Mouse (Mus musculus): ENCODE measurements around the gene Gm43191. TPM values are rescaled to one million over a fixed set of nuclear protein-coding genes. Genes with fewer than 3 reads are reported as not detected.

The Gm43191 gene
- polyA plus RNA-seq, 1 experiment from 2014 or later, result not detected

- H3K27me3 ChIP-seq (ENCODE audit: low read depth, poor library complexity, severe bottlenecking), result no peaks in the 10 kb centered on the region
- no peaks in the 10 kb centered on the region for H3K9me3 ChIP-seq (replicated peaks)
- DNase-seq (ENCODE audit: low spot score), result no peak
- no peaks in the 10 kb centered on the region for H3K4me1 ChIP-seq
- H3K36me3 ChIP-seq, result peaks cover 100% of the 10 kb centered on the region
- WGBS, result 87% methylated on average over 9 of the region's 9 CpGs
- no peak overlapping the region for H3K27ac ChIP-seq (replicated peaks)
- no peak overlapping the region for H3K4me3 ChIP-seq
Observed at GRCm38 (mm10) chr3:116637693-116638476, 43.2 kb downstream of the Gm43191 start.

- 80% methylated on average over 5 of the region's 5 CpGs for WGBS
- DNase-seq (ENCODE audit: low spot score), result no peak
- Histone ChIP-seq H3K4me1 (no peaks in the 10 kb centered on the region), H3K4me3 (no peak overlapping the region), H3K27ac (replicated peaks) (no peak overlapping the region), H3K27me3 (ENCODE audit: low read depth, poor library complexity, severe bottlenecking) (no peaks in the 10 kb centered on the region), H3K36me3 (peaks cover 99% of the 10 kb centered on the region), H3K9me3 (replicated peaks) (no peaks in the 10 kb centered on the region)
Observed at GRCm38 (mm10) chr3:116635799-116636198, 45.3 kb downstream of the Gm43191 start.

DNA sequence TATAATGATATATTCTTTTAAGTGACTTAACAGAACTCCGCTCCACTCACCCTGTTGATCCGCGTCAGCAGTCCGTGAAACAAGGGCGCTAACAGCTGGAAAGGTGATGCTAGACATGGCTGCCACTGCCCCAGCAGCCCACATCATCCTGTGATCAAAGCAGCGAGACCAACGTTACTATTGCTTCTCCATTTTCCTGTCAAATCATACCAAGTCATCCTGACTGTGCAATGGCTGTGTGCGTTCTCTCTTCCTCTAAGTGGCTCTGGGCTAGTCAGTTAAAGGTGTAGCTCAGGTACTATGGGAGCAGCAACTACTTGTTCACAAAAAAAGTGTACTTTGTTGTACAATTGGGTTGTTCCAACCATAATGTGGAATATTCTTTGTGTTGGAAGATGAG lies 46.2 kb downstream of the Gm43191 start:
- H3K4me3 ChIP-seq, result no peak overlapping the region
- no peaks in the 10 kb centered on the region for H3K4me1 ChIP-seq
- 94% methylated on average over 8 of the region's 8 CpGs for whole genome bisulfite sequencing
- no peak for DNase-seq (ENCODE audit: low spot score)
- H3K36me3 ChIP-seq, result peaks cover 97% of the 10 kb centered on the region
- H3K27ac ChIP-seq (replicated peaks), result no peak overlapping the region
- H3K27me3 ChIP-seq (ENCODE audit: low read depth, poor library complexity, severe bottlenecking), result no peaks in the 10 kb centered on the region
- H3K9me3 ChIP-seq (replicated peaks), result no peaks in the 10 kb centered on the region

GRCm38 (mm10) chr3:116634091-116634490 lies 47.0 kb downstream of the Gm43191 start:
- Histone ChIP-seq H3K4me1 (no peaks in the 10 kb centered on the region), H3K36me3 (peaks cover 97% of the 10 kb centered on the region), H3K27me3 (ENCODE audit: low read depth, poor library complexity, severe bottlenecking) (no peaks in the 10 kb centered on the region), H3K4me3 (no peak overlapping the region), H3K27ac (replicated peaks) (no peak overlapping the region), H3K9me3 (replicated peaks) (no peaks in the 10 kb centered on the region)
- WGBS, result 93% methylated on average over 3 of the region's 3 CpGs
- no peak for DNase-seq (ENCODE audit: low spot score)

DNA sequence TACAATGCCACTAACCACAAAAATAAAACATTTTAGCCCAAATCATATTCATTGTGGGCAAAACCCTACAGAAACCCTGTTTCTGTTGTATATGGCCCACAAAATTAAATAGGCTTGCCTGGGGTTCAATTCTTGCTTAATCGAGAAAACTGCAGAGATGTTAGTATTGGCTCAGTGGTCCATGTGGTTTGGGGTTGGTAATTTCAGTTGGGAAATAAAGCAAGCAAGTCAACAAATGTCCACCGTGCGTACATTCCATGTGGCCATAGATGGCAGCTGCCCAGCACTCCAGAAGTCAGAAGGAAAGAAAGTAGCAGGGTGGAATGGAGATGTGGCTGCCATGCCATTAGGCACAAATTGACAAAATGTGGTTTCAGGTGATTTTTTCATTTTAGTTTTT lies 48.1 kb downstream of the Gm43191 start:
- DNase-seq (ENCODE audit: low spot score), result no peak
- Histone ChIP-seq H3K4me1 (no peaks in the 10 kb centered on the region), H3K27ac (replicated peaks) (no peak overlapping the region), H3K4me3 (no peak overlapping the region), H3K36me3 (peaks cover 96% of the 10 kb centered on the region), H3K27me3 (ENCODE audit: low read depth, poor library complexity, severe bottlenecking) (no peaks in the 10 kb centered on the region), H3K9me3 (replicated peaks) (no peaks in the 10 kb centered on the region)
- WGBS, result 93% methylated on average over 3 of the region's 3 CpGs

DNA sequence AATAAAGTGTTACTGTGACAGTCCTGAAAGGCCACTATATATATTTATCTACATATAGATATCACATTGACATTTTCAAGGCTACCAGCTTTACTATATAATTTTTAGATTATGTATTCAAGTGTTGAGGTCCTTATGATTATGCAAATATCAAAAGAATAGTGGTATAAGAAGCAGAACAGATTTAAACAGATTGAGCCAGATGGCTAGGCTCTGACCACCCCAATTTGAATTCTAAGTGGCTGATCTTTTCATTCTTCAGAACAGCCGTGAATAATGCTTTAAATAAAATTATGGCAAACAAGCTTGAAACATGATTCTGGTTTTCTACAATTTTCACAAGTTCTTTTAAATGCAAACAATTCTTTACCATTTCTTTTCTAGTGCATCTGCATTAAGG lies 49.6 kb downstream of the Gm43191 start:
- WGBS, result 91% methylated on average over 1 of the region's 1 CpGs
- Histone ChIP-seq H3K27ac (replicated peaks) (no peak overlapping the region), H3K36me3 (peaks cover 95% of the 10 kb centered on the region)

GRCm38 (mm10) chr3:116622641-116623040 lies 58.4 kb downstream of the Gm43191 start:
- peaks cover 67% of the 10 kb centered on the region for H3K36me3 ChIP-seq
- WGBS, result 97% methylated on average over 7 of the region's 7 CpGs
- no peaks in the 10 kb centered on the region for H3K4me1 ChIP-seq
- no peaks in the 10 kb centered on the region for H3K9me3 ChIP-seq (replicated peaks)
- no peak overlapping the region for H3K27ac ChIP-seq (replicated peaks)
- no peaks in the 10 kb centered on the region for H3K27me3 ChIP-seq (ENCODE audit: low read depth, poor library complexity, severe bottlenecking)
- no peak for DNase-seq (ENCODE audit: low spot score)
- no peak overlapping the region for H3K4me3 ChIP-seq

More for the DNA sequence above, 49.6 kb downstream of the Gm43191 start:
- Histone ChIP-seq H3K9me3 (replicated peaks) (no peaks in the 10 kb centered on the region), H3K4me3 (no peak overlapping the region), H3K27me3 (ENCODE audit: low read depth, poor library complexity, severe bottlenecking) (no peaks in the 10 kb centered on the region), H3K4me1 (no peaks in the 10 kb centered on the region)
- no peak for DNase-seq (ENCODE audit: low spot score)

DNA sequence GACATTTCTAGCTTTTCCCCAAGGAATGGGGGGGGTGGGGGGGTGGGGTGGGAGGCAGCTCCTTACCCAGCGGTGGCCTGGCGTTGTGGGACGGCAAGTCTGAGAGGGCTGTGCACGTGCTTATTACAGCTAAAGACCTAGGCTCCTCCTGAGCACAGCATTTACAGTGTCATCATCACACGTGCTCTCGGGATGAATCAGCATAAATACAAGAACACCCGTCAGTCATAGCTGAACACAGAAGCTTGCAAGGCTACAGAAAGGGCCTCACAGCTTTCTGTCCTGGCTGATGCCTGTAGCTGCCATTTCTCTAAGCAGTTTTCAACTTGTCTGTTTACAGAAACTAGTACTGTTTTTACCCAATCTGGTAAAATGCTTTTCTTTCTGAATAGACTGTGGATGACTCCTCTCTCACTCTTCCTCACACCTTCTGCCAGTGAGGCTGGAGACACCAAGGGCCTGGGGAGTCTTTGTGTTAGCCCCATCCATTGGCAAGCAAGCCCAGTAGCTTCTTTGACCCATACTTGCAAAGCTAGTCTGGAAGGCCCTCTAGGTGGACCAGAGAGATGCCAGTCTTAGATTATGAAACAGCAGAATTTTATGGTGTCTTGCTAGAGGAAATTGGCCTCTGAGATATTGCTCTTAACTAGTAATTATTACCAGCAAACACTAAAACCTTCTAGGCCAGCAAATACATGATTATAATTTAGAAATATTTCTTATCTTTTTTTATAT lies 60.3 kb downstream of the Gm43191 start:
- WGBS, result 93% methylated on average over 7 of the region's 7 CpGs

GRCm38 (mm10) chr3:116618855-116619254 lies 62.2 kb downstream of the Gm43191 start:
- Histone ChIP-seq H3K9me3 (replicated peaks) (no peaks in the 10 kb centered on the region), H3K36me3 (peaks cover 84% of the 10 kb centered on the region), H3K27me3 (ENCODE audit: low read depth, poor library complexity, severe bottlenecking) (no peaks in the 10 kb centered on the region), H3K4me3 (no peak overlapping the region), H3K27ac (replicated peaks) (no peak overlapping the region), H3K4me1 (no peaks in the 10 kb centered on the region)
- DNase-seq (ENCODE audit: low spot score), result no peak
- 92% methylated on average over 6 of the region's 6 CpGs for WGBS

More for the DNA sequence above, 60.3 kb downstream of the Gm43191 start:
- H3K36me3 ChIP-seq, result peaks cover 65% of the 10 kb centered on the region
- no peak overlapping the region for H3K27ac ChIP-seq (replicated peaks)
- no peaks in the 10 kb centered on the region for H3K27me3 ChIP-seq (ENCODE audit: low read depth, poor library complexity, severe bottlenecking)
- no peaks in the 10 kb centered on the region for H3K4me1 ChIP-seq
- H3K4me3 ChIP-seq, result no peak overlapping the region
- DNase-seq (ENCODE audit: low spot score), result no peak
- H3K9me3 ChIP-seq (replicated peaks), result no peaks in the 10 kb centered on the region

DNA sequence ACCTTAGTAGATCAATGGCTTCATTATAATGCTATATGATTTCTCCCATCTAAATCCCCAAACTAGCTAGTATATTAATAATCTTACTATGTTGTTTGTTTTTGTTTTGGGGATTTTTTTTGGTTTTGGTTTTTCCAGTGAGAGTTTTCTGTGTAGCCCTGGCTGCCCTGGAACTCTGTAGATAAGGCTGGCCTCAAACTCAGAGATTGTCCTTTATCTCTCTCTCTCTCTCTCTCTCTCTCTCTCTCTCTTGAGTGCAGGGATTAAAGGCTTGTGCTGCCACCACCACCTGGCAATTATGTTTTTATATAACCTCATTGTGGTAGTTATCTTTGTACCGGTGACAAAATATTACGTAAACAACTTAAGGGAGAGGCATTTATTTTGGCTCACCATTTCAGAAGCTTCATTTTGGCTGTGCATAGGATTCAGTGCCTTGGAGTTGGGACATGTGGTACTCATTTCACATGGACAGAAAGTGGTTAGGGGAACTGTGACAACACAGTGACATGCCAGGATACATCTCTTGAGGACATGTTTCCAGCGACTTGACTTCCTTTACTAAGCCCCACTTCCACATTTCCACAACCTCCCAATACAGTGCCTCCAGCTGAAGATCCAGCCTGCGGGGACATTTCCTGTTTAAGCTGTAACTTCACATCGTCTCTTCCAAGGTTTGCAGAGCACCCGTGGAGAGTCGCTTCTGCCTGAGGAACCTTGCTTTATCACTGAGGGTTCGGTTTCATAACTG lies 65.6 kb downstream of the Gm43191 start:
- Histone ChIP-seq H3K27ac (replicated peaks) (no peak overlapping the region), H3K9me3 (replicated peaks) (no peaks in the 10 kb centered on the region), H3K36me3 (peaks cover 76% of the 10 kb centered on the region), H3K4me3 (no peak overlapping the region), H3K4me1 (no peaks in the 10 kb centered on the region), H3K27me3 (ENCODE audit: low read depth, poor library complexity, severe bottlenecking) (no peaks in the 10 kb centered on the region)
- DNase-seq (ENCODE audit: low spot score), result no peak
- WGBS, result 89% methylated on average over 8 of the region's 8 CpGs

DNA sequence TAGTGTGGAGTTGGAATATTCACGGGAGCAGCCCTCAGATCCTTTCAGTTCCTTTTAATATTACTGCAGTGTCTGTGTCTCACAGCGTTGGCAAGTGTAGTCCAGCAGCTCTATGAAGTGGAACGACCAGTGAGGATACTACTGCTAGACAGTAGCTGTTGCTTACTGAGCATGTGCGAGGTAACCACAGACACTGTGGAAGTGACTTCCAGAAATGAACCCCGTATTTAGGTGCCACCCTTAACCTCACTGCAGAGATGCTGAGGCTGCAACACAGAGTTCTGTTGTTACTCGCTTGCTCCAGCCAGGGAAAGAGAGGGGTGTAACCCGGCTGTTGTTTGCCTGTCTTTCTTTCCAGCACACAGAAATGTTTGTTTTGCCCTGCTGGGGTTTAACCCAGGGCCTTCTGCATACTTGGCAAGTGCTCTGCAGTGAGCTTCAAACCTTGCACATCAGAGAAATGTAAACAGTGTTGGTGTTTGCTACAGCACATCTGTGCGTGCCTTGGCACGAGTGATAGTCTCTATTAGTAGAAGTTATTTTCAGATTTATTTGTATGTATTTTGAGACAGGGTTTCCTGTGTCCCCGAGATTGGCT lies 66.7 kb downstream of the Gm43191 start, which contains the start of gene Trmt13:
TSS of gene Trmt13 (minus strand) at position 293 of the 598 bp plus-strand sequence.
- H3K27me3 ChIP-seq (ENCODE audit: low read depth, poor library complexity, severe bottlenecking), result no peaks in the 10 kb centered on the region
- no peaks in the 10 kb centered on the region for H3K4me1 ChIP-seq
- H3K36me3 ChIP-seq, result peaks cover 77% of the 10 kb centered on the region
- no peak for DNase-seq (ENCODE audit: low spot score)
- no peak within 1 kb of the TSS for H3K4me3 ChIP-seq
- 83% methylated on average over 10 of the region's 10 CpGs for WGBS
- H3K9me3 ChIP-seq (replicated peaks), result no peaks in the 10 kb centered on the region
- H3K27ac ChIP-seq (replicated peaks), result no peak within 1 kb of the TSS

DNA sequence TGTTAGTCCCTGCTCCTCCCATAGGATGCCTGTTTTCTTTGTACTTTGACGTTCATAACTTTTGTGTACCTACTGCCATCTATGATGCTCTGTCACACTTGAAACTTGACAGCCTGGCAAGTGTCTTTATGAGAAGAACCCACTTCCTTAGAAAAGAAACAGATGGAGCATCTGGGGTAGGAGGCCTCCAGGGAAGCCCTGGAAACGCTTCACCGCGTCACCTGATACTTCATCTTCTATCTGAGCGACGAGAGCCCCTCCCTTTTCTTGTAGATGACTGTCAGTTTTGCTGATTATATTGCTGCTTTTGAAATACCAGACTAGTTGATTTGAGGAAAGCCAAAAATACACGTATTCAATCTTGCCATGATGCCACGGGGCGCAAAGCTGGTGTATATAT lies 76.5 kb downstream of the Gm43191 start:
- H3K27me3 ChIP-seq (ENCODE audit: low read depth, poor library complexity, severe bottlenecking), result no peaks in the 10 kb centered on the region
- no peaks in the 10 kb centered on the region for H3K4me1 ChIP-seq
- no peaks in the 10 kb centered on the region for H3K9me3 ChIP-seq (replicated peaks)
- H3K36me3 ChIP-seq, result peaks cover 57% of the 10 kb centered on the region
- H3K27ac ChIP-seq (replicated peaks), result no peak overlapping the region
- no peak overlapping the region for H3K4me3 ChIP-seq
- DNase-seq (ENCODE audit: low spot score), result no peak
- WGBS, result 89% methylated on average over 9 of the region's 9 CpGs

Data from midbrain, embryonic 10.5 days (tissue).